Mouse (Mus musculus): ENCODE data around the gene Spata45.

The Spata45 gene

GRCm38 (mm10) chr1:191084951-191085559, 48.6 kb downstream of the Spata45 start:
- DNase-seq (ENCODE audit: low spot score in 2 of 2), result peak in 1 of 2 experiments; percentile 58

GRCm38 (mm10) chr1:191085597-191085996, 49.2 kb downstream of the Spata45 start:
- DNase-seq (ENCODE audit: low spot score in 2 of 2), result no peak

- DNase-seq (ENCODE audit: low spot score in 2 of 2), result no peak
Observed at GRCm38 (mm10) chr1:191086304-191086878, 50.0 kb downstream of the Spata45 start.

- DNase-seq (ENCODE audit: low spot score in 2 of 2), result no peak
Observed at GRCm38 (mm10) chr1:191086960-191087359, 50.5 kb downstream of the Spata45 start.

GRCm38 (mm10) chr1:191087955-191088354, 51.5 kb downstream of the Spata45 start:
- DNase-seq (ENCODE audit: low spot score in 2 of 2), result no peak

GRCm38 (mm10) chr1:191089355-191089754, 52.9 kb downstream of the Spata45 start:
- DNase-seq (ENCODE audit: low spot score in 2 of 2), result no peak

- DNase-seq (ENCODE audit: low spot score in 2 of 2), result no peak
Observed at GRCm38 (mm10) chr1:191092050-191092449, 55.6 kb downstream of the Spata45 start.
